Mouse (Mus musculus): ENCODE data around the gene Zfp786. TPM values are rescaled to one million over a fixed set of nuclear protein-coding genes. Genes with fewer than 3 reads are reported as not detected.

The Zfp786 gene
- polyA plus RNA-seq, 1 experiment from 2014 or later, result 16.0 TPM

GRCm38 (mm10) chr6:47794106-47794830 is 36.4 kb downstream of the Zfp786 start:
- Histone ChIP-seq H3K4me2 (ENCODE audit: low read length) (no peak overlapping the region), H3K4me3 (replicated peaks; ENCODE audit: low read depth, low read length) (no peak overlapping the region), H3K9me3 (ENCODE audit: control insufficient read depth, low read length) (no peaks in the 10 kb centered on the region), H3K36me3 (ENCODE audit: control insufficient read depth, insufficient read depth, low read length) (peaks cover 52% of the 10 kb centered on the region), H3K4me1 (ENCODE audit: control insufficient read depth, insufficient read depth, low read length) (no peaks in the 10 kb centered on the region), H3K27me3 (ENCODE audit: control insufficient read depth, insufficient read depth, low read length) (no peaks in the 10 kb centered on the region), H3K27ac (replicated peaks; ENCODE audit: low read depth, low read length) (peak overlapping the region; percentile 66), H3K9ac (replicated peaks; ENCODE audit: low read length) (no peak overlapping the region)
- peak; percentile 67 for DNase-seq
- ATAC-seq (ENCODE audit: low FRiP score, low TSS enrichment), result peak; percentile 44; the same call in 1 of the 2 replicates
- 26% methylated on average over 10 of the region's 10 CpGs for WGBS

GRCm38 (mm10) chr6:47793284-47793683 is 37.4 kb downstream of the Zfp786 start:
- ATAC-seq (ENCODE audit: low FRiP score, low TSS enrichment), result no peak
- Histone ChIP-seq H3K27me3 (ENCODE audit: control insufficient read depth, insufficient read depth, low read length) (no peaks in the 10 kb centered on the region), H3K9me3 (ENCODE audit: control insufficient read depth, low read length) (no peaks in the 10 kb centered on the region), H3K4me1 (ENCODE audit: control insufficient read depth, insufficient read depth, low read length) (peaks cover 5% of the 10 kb centered on the region; the same call in 1 of the 2 replicates), H3K36me3 (ENCODE audit: control insufficient read depth, insufficient read depth, low read length) (peaks cover 42% of the 10 kb centered on the region), H3K9ac (replicated peaks; ENCODE audit: low read length) (no peak overlapping the region), H3K4me3 (replicated peaks; ENCODE audit: low read depth, low read length) (no peak overlapping the region), H3K27ac (replicated peaks; ENCODE audit: low read depth, low read length) (no peak overlapping the region), H3K4me2 (ENCODE audit: low read length) (no peak overlapping the region)
- DNase-seq, result no peak
- 77% methylated on average over 5 of the region's 5 CpGs for WGBS

GRCm38 (mm10) chr6:47792533-47792932 is 38.1 kb downstream of the Zfp786 start:
- ATAC-seq (ENCODE audit: low FRiP score, low TSS enrichment) (no peak), DNase-seq (no peak)
- Histone ChIP-seq H3K4me1 (ENCODE audit: control insufficient read depth, insufficient read depth, low read length) (peaks cover 5% of the 10 kb centered on the region; the same call in 1 of the 2 replicates), H3K9ac (replicated peaks; ENCODE audit: low read length) (no peak overlapping the region), H3K27me3 (ENCODE audit: control insufficient read depth, insufficient read depth, low read length) (no peaks in the 10 kb centered on the region), H3K36me3 (ENCODE audit: control insufficient read depth, insufficient read depth, low read length) (peaks cover 35% of the 10 kb centered on the region), H3K4me2 (ENCODE audit: low read length) (no peak overlapping the region), H3K4me3 (replicated peaks; ENCODE audit: low read depth, low read length) (no peak overlapping the region), H3K27ac (replicated peaks; ENCODE audit: low read depth, low read length) (no peak overlapping the region), H3K9me3 (ENCODE audit: control insufficient read depth, low read length) (no peaks in the 10 kb centered on the region)
- WGBS, result 92% methylated on average over 2 of the region's 2 CpGs

GRCm38 (mm10) chr6:47790745-47791144 is 39.9 kb downstream of the Zfp786 start:
- 58% methylated on average over 2 of the region's 2 CpGs for WGBS
- H3K9ac ChIP-seq (replicated peaks; ENCODE audit: low read length), result no peak overlapping the region

GRCm38 (mm10) chr6:47788821-47789220 is 41.8 kb downstream of the Zfp786 start:
- no peak for ATAC-seq (ENCODE audit: low FRiP score, low TSS enrichment)
- peak; percentile 54 for DNase-seq
- Histone ChIP-seq H3K27me3 (ENCODE audit: control insufficient read depth, insufficient read depth, low read length) (no peaks in the 10 kb centered on the region), H3K4me3 (replicated peaks; ENCODE audit: low read depth, low read length) (peak overlapping the region; percentile 44), H3K4me2 (ENCODE audit: low read length) (peak overlapping the region; percentile 65), H3K9me3 (ENCODE audit: control insufficient read depth, low read length) (no peaks in the 10 kb centered on the region), H3K27ac (replicated peaks; ENCODE audit: low read depth, low read length) (peak overlapping the region; percentile 97), H3K36me3 (ENCODE audit: control insufficient read depth, insufficient read depth, low read length) (0 out of 2 replicates have a peak, but pooled peaks cover 3% of the 10 kb centered on the region), H3K4me1 (ENCODE audit: control insufficient read depth, insufficient read depth, low read length) (peaks cover 5% of the 10 kb centered on the region; the same call in 1 of the 2 replicates), H3K9ac (replicated peaks; ENCODE audit: low read length) (peak overlapping the region; percentile 80)
- WGBS, result 30% methylated on average over 3 of the region's 3 CpGs

More at GRCm38 (mm10) chr6:47790745-47791144, 39.9 kb downstream of the Zfp786 start:
- DNase-seq (no peak), ATAC-seq (ENCODE audit: low FRiP score, low TSS enrichment) (no peak)
- Histone ChIP-seq H3K4me1 (ENCODE audit: control insufficient read depth, insufficient read depth, low read length) (peaks cover 5% of the 10 kb centered on the region; the same call in 1 of the 2 replicates), H3K4me3 (replicated peaks; ENCODE audit: low read depth, low read length) (no peak overlapping the region), H3K27me3 (ENCODE audit: control insufficient read depth, insufficient read depth, low read length) (no peaks in the 10 kb centered on the region), H3K36me3 (ENCODE audit: control insufficient read depth, insufficient read depth, low read length) (peaks cover 19% of the 10 kb centered on the region), H3K9me3 (ENCODE audit: control insufficient read depth, low read length) (no peaks in the 10 kb centered on the region), H3K4me2 (ENCODE audit: low read length) (no peak overlapping the region), H3K27ac (replicated peaks; ENCODE audit: low read depth, low read length) (no peak overlapping the region)

- Histone ChIP-seq H3K4me3 (replicated peaks; ENCODE audit: low read depth, low read length) (peak overlapping the region; percentile 44), H3K4me2 (ENCODE audit: low read length) (peak overlapping the region; percentile 65), H3K27me3 (ENCODE audit: control insufficient read depth, insufficient read depth, low read length) (no peaks in the 10 kb centered on the region), H3K9ac (replicated peaks; ENCODE audit: low read length) (peak overlapping the region; percentile 80), H3K36me3 (ENCODE audit: control insufficient read depth, insufficient read depth, low read length) (0 out of 2 replicates have a peak, but pooled peaks cover 3% of the 10 kb centered on the region), H3K9me3 (ENCODE audit: control insufficient read depth, low read length) (no peaks in the 10 kb centered on the region), H3K27ac (replicated peaks; ENCODE audit: low read depth, low read length) (peak overlapping the region; percentile 97), H3K4me1 (ENCODE audit: control insufficient read depth, insufficient read depth, low read length) (peaks cover 5% of the 10 kb centered on the region; the same call in 1 of the 2 replicates)
- 2% methylated on average over 18 of the region's 18 CpGs for WGBS
- DNase-seq (peak; percentile 93), ATAC-seq (ENCODE audit: low FRiP score, low TSS enrichment) (peak; percentile 92)
Measured at GRCm38 (mm10) chr6:47787941-47788736, 42.5 kb downstream of the Zfp786 start.

- H3K27ac ChIP-seq (replicated peaks; ENCODE audit: low read depth, low read length), result no peak overlapping the region
- no peak for ATAC-seq (ENCODE audit: low FRiP score, low TSS enrichment)
- H3K9me3 ChIP-seq (ENCODE audit: control insufficient read depth, low read length), result no peaks in the 10 kb centered on the region
- peaks cover 12% of the 10 kb centered on the region; the same call in 1 of the 2 replicates for H3K4me1 ChIP-seq (ENCODE audit: control insufficient read depth, insufficient read depth, low read length)
- no peaks in the 10 kb centered on the region for H3K27me3 ChIP-seq (ENCODE audit: control insufficient read depth, insufficient read depth, low read length)
- no peaks in the 10 kb centered on the region for H3K36me3 ChIP-seq (ENCODE audit: control insufficient read depth, insufficient read depth, low read length)
- DNase-seq, result no peak
- H3K4me3 ChIP-seq (replicated peaks; ENCODE audit: low read depth, low read length), result no peak overlapping the region
- H3K9ac ChIP-seq (replicated peaks; ENCODE audit: low read length), result no peak overlapping the region
- H3K4me2 ChIP-seq (ENCODE audit: low read length), result no peak overlapping the region
- WGBS, result 78% methylated on average over 5 of the region's 5 CpGs
Measured at GRCm38 (mm10) chr6:47784707-47785412, 45.8 kb downstream of the Zfp786 start.
